Mouse (Mus musculus): ENCODE measurements around the gene Gm15114. TPM values are rescaled to one million over a fixed set of nuclear protein-coding genes. Genes with fewer than 3 reads are reported as not detected.
"Not testable (repeated sequence)": the region's sequence is repeated elsewhere in the genome, so short reads cannot be mapped to it uniquely, and the experiment has no call there.

Gene Gm15114
- polyA plus RNA-seq (2015; fragmentation: Nextera tagmentation; extraction: Ambion mirVana), result not detected in 2 replicates

DNA sequence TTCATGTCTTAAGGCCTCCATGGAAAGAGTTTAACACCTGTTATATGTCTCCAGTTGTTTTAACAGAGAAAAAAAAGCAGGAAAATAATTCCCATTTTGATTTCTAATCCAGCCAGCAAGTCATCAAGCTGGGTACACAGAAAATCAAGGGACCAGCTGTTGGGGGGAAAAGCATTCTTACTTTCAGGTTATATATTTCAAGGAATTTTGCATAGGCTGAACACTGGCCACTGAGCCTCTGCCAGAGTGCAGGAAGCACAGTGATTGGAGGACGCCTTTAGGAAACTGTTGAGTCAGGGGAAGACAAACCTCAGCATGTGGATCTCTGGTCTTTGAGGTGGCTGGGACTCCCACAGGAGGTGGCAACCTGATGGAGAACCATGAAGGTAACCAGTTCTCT lies at the start of gene Gm15114:
Gene Gm15114 (plus strand): TSS at position 301 of the 400 bp plus-strand sequence.
- not testable (repeated sequence) for H3K27ac ChIP-seq; H3K4me2 ChIP-seq (ENCODE audit: low read length); H3K9me3 ChIP-seq (replicated peaks; ENCODE audit: low read length); H3K9ac ChIP-seq (ENCODE audit: low read depth, low read length); H3K4me3 ChIP-seq (replicated peaks; ENCODE audit: low read depth, low read length); H3K27me3 ChIP-seq (ENCODE audit: insufficient read depth, low read length); ATAC-seq (replicated peaks; ENCODE audit: low FRiP score, low read depth); DNase-seq (ENCODE audit: low spot score); H3K4me1 ChIP-seq (replicated peaks; ENCODE audit: insufficient read depth, low read length); H3K36me3 ChIP-seq (ENCODE audit: insufficient read depth, low read length)
- no CpG with 5 or more reads among the region's 1 CpGs for WGBS

Other genes with a start within 250 kb of the Gm15114 start
- gene Gm8334, start 126.2 kb downstream of the Gm15114 start, polyA plus RNA-seq (2015; fragmentation: Nextera tagmentation; extraction: Ambion mirVana), result not detected in 2 replicates
- gene Gm15127, start 174.6 kb downstream of the Gm15114 start, polyA plus RNA-seq (2015; fragmentation: Nextera tagmentation; extraction: Ambion mirVana), result not detected in 2 replicates

Data from kidney, postnatal 0 days (tissue).